Mouse (Mus musculus): ENCODE measurements around the gene Dap.

Dap gene

GRCm38 (mm10) chr15:31261094-31261493, 37.0 kb downstream of the Dap start:
- in situ Hi-C loops (cut with MboI, MseI): loop anchor here (5.0 to 25.0 kb wide), 2 partner anchors 94 to 449 kb away; no protein-coding TSS in a partner anchor

GRCm38 (mm10) chr15:31262361-31262760, 38.2 kb downstream of the Dap start:
- in situ Hi-C loops (cut with MboI, MseI): loop anchor here (5.0 to 25.0 kb wide), 2 partner anchors 95 to 450 kb away; no protein-coding TSS in a partner anchor

GRCm38 (mm10) chr15:31264827-31265226, 40.7 kb downstream of the Dap start:
- in situ Hi-C loops (cut with MboI, MseI): loop anchor here (5.0 to 25.0 kb wide), 2 partner anchors 98 to 453 kb away; no protein-coding TSS in a partner anchor

- in situ Hi-C loops (cut with MboI, MseI): loop anchor here (25.0 kb wide), 1 partner anchor 453 kb away; no protein-coding TSS in a partner anchor
Measured at GRCm38 (mm10) chr15:31265404-31265803, 41.3 kb downstream of the Dap start.

GRCm38 (mm10) chr15:31265845-31266244, 41.7 kb downstream of the Dap start:
- in situ Hi-C loops (cut with MboI, MseI): loop anchor here (25.0 kb wide), 1 partner anchor 454 kb away; no protein-coding TSS in a partner anchor

GRCm38 (mm10) chr15:31268148-31268547, 44.0 kb downstream of the Dap start:
- in situ Hi-C loops (cut with MboI, MseI): loop anchor here (25.0 kb wide), 1 partner anchor 456 kb away; no protein-coding TSS in a partner anchor

- in situ Hi-C loops (cut with MboI, MseI): loop anchor here (25.0 kb wide), 1 partner anchor 457 kb away; no protein-coding TSS in a partner anchor
Measured at GRCm38 (mm10) chr15:31269558-31269957, 45.4 kb downstream of the Dap start.

GRCm38 (mm10) chr15:31272695-31273094, 48.6 kb downstream of the Dap start:
- in situ Hi-C loops (cut with MboI, MseI): loop anchor here (5.0 to 25.0 kb wide), 2 partner anchors 350 to 460 kb away; no protein-coding TSS in a partner anchor

GRCm38 (mm10) chr15:31273509-31273908, 49.4 kb downstream of the Dap start:
- in situ Hi-C loops (cut with MboI, MseI): loop anchor here (5.0 to 25.0 kb wide), 2 partner anchors 351 to 461 kb away; no protein-coding TSS in a partner anchor

- in situ Hi-C loops (cut with MboI, MseI): no loop called here
Measured at GRCm38 (mm10) chr15:31278090-31278489, 54.0 kb downstream of the Dap start.

GRCm38 (mm10) chr15:31279120-31279519, 55.0 kb downstream of the Dap start:
- in situ Hi-C loops (cut with MboI, MseI): no loop called here

- in situ Hi-C loops (cut with MboI, MseI): no loop called here
Measured at GRCm38 (mm10) chr15:31279577-31280004, 55.5 kb downstream of the Dap start.

- in situ Hi-C loops (cut with MboI, MseI): no loop called here
Measured at GRCm38 (mm10) chr15:31280059-31280458, 55.9 kb downstream of the Dap start.

- in situ Hi-C loops (cut with MboI, MseI): no loop called here
Measured at GRCm38 (mm10) chr15:31280683-31281082, 56.6 kb downstream of the Dap start.

GRCm38 (mm10) chr15:31281830-31282229, 57.7 kb downstream of the Dap start:
- in situ Hi-C loops (cut with MboI, MseI): no loop called here

- in situ Hi-C loops (cut with MboI, MseI): no loop called here
Measured at GRCm38 (mm10) chr15:31282353-31282752, 58.2 kb downstream of the Dap start.

GRCm38 (mm10) chr15:31284142-31284541, 60.0 kb downstream of the Dap start:
- in situ Hi-C loops (cut with MboI, MseI): no loop called here

- in situ Hi-C loops (cut with MboI, MseI): no loop called here
Measured at GRCm38 (mm10) chr15:31284922-31285631, 61.0 kb downstream of the Dap start.

- in situ Hi-C loops (cut with MboI, MseI): no loop called here
Measured at GRCm38 (mm10) chr15:31285695-31286094, 61.6 kb downstream of the Dap start.

GRCm38 (mm10) chr15:31292627-31293026, 68.5 kb downstream of the Dap start:
- in situ Hi-C loops (cut with MboI, MseI): no loop called here

GRCm38 (mm10) chr15:31294311-31294710, 70.2 kb downstream of the Dap start:
- in situ Hi-C loops (cut with MboI, MseI): no loop called here

GRCm38 (mm10) chr15:31296882-31297776, 73.0 kb downstream of the Dap start:
- in situ Hi-C loops (cut with MboI, MseI): no loop called here
